In genomic region chr11:45241671-45242070, GRCm38 (mm10) we compare ENCODE assay signal across 26 mouse cellular contexts.
DNase-seq lines count a peak whose midpoint lies in the region; ATAC-seq and TF ChIP-seq lines count a peak whose summit lies in the region.
"Had no signal": no experiment of that assay in that cellular context is flagged by ENCODE, and none has a peak within 500 bp of the region (broad histone marks: within the 10 kb centered on the region; RNA-seq: fewer than 3 reads in every experiment).

No protein-coding gene starts in this region.

- H3K9me3 ChIP-seq in lung, embryonic 16.5 days (ENCODE audit: control insufficient read depth, low read length): no peaks in the 10 kb centered on the region
- H3K9me3 ChIP-seq: embryonic facial prominence, embryonic 12.5 days; embryonic facial prominence, embryonic 15.5 days; heart, embryonic 12.5 days; heart, embryonic 15.5 days had no signal

- no peak for TF ChIP-seq POLR2A in heart, adult 2 months (IDR thresholded peaks at IDR 0.05; ENCODE audit: insufficient read depth, low read depth, low read length)

- H3K27ac ChIP-seq in gastrocnemius, adult 2 months: peak overlapping the region; percentile 29; the same call in 1 of the 2 replicates
- peak overlapping the region; percentile 28 for H3K27ac ChIP-seq in heart, adult 2 months
- H3K27ac ChIP-seq in lung, embryonic 16.5 days (ENCODE audit: low read length): peak overlapping the region; percentile 39; the same call in 1 of the 2 replicates
- H3K27ac ChIP-seq: embryonic facial prominence, embryonic 12.5 days; heart, embryonic 15.5 days; hindbrain, embryonic 14.5 days; hindbrain, postnatal 0 days had no signal

- intact Hi-C loops in gastrocnemius, adult 2 months (cut with DNase I): no loop called here
- intact Hi-C loops in heart, adult 2 months (cut with DNase I): no loop called here

- no peak overlapping the region for H3K9ac ChIP-seq in heart, adult 2 months (ENCODE audit: low read depth, low read length)
- H3K9ac ChIP-seq in lung, embryonic 16.5 days (ENCODE audit: low read length): no peak overlapping the region
- H3K9ac ChIP-seq: embryonic facial prominence, embryonic 12.5 days; embryonic facial prominence, embryonic 15.5 days; forebrain, postnatal 0 days; heart, embryonic 12.5 days; heart, embryonic 15.5 days; hindbrain, embryonic 14.5 days had no signal

- 66% methylated on average over 10 of the region's 10 CpGs for WGBS in heart, adult 2 months
- 69% methylated on average over 10 of the region's 10 CpGs for WGBS in lung, embryonic 16.5 days

- 0 out of 2 replicates have a peak, but pooled peaks have one; percentile 11 for TF ChIP-seq EP300 in heart, adult 2 months (IDR thresholded peaks at IDR 0.05; ENCODE audit: insufficient read depth, low read depth, low read length)

- H3K4me3 ChIP-seq in gastrocnemius, adult 2 months: no peak overlapping the region
- H3K4me3 ChIP-seq in heart, adult 2 months: no peak overlapping the region
- H3K4me3 ChIP-seq in lung, embryonic 16.5 days (ENCODE audit: low read length): no peak overlapping the region
- H3K4me3 ChIP-seq: embryonic facial prominence, embryonic 12.5 days; embryonic facial prominence, embryonic 15.5 days; heart, embryonic 12.5 days; heart, embryonic 15.5 days had no signal

- TF ChIP-seq CTCF in gastrocnemius, adult 2 months (IDR thresholded peaks at IDR 0.05): no peak
- no peak for TF ChIP-seq CTCF in heart, adult 2 months (IDR thresholded peaks at IDR 0.05)

- H3K79me2 ChIP-seq in heart, adult 2 months (replicated peaks; ENCODE audit: control insufficient read depth, insufficient read depth, low read length): no peaks in the 10 kb centered on the region

- no peak for DNase-seq in gastrocnemius, adult 2 months
- no peak for DNase-seq in gastrocnemius, postnatal 25 days
- DNase-seq in heart, adult 2 months: peak in 1 of 2 experiments; percentile 39
- no peak for DNase-seq in heart, adult 8-10 months (ENCODE audit: low spot score)
- DNase-seq in lung, postnatal 14 days: no peak
- no peak for DNase-seq in thymus, postnatal 14 days
- no peak for DNase-seq in right cerebral cortex, postnatal 4 days
- DNase-seq: adrenal gland, adult 2 months; adrenal gland, postnatal 14 days; cerebellum, adult 11 months; cerebellum, adult 2 months; cerebellum, adult 9-11 months; cerebellum, postnatal 25 days; forebrain, postnatal 0 days; gastrocnemius, postnatal 36 days; heart, postnatal 14 days; heart, postnatal 4 days had no signal

- no peaks in the 10 kb centered on the region; the same call in 1 of the 2 replicates for H3K4me1 ChIP-seq in heart, adult 2 months (ENCODE audit: control insufficient read depth, insufficient read depth, low read length)
- H3K4me1 ChIP-seq in lung, embryonic 16.5 days (replicated peaks; ENCODE audit: control insufficient read depth, insufficient read depth, low read length): no peaks in the 10 kb centered on the region
- H3K4me1 ChIP-seq: heart, embryonic 12.5 days; heart, embryonic 15.5 days had no signal

- no peaks in the 10 kb centered on the region for H3K36me3 ChIP-seq in heart, adult 2 months (ENCODE audit: control insufficient read depth, insufficient read depth, low read length)
- no peaks in the 10 kb centered on the region for H3K36me3 ChIP-seq in lung, embryonic 16.5 days (ENCODE audit: control insufficient read depth, insufficient read depth, low read length)
- H3K36me3 ChIP-seq: embryonic facial prominence, embryonic 12.5 days; embryonic facial prominence, embryonic 15.5 days; heart, embryonic 12.5 days; heart, embryonic 15.5 days had no signal

- no peak for ATAC-seq in lung, embryonic 16.5 days (ENCODE audit: low read depth)
- ATAC-seq: forebrain, embryonic 14.5 days; forebrain, postnatal 0 days; hindbrain, postnatal 0 days; inflammation-experienced regulatory T-cells, adult 6 months had no signal

- H3K27me3 ChIP-seq in heart, adult 2 months (ENCODE audit: control insufficient read depth, insufficient read depth, low read length): no peaks in the 10 kb centered on the region
- no peaks in the 10 kb centered on the region for H3K27me3 ChIP-seq in lung, embryonic 16.5 days (ENCODE audit: control insufficient read depth, insufficient read depth, low read depth, low read length)
- H3K27me3 ChIP-seq: embryonic facial prominence, embryonic 12.5 days; embryonic facial prominence, embryonic 15.5 days; heart, embryonic 12.5 days; heart, embryonic 15.5 days had no signal

- H3K4me2 ChIP-seq in lung, embryonic 16.5 days (ENCODE audit: low read depth, low read length): no peak overlapping the region
- H3K4me2 ChIP-seq: embryonic facial prominence, embryonic 12.5 days; embryonic facial prominence, embryonic 15.5 days; heart, embryonic 12.5 days; heart, embryonic 15.5 days; hindbrain, embryonic 14.5 days had no signal
